Mouse (Mus musculus) ES-E14 (cell line): ENCODE results near the gene Steap3.

Experiments
- HCFC1 ChIP-seq: IDR thresholded peaks from 2 replicates; pipeline ENCODE4 v1.6.1; 2012; ENCODE audit warnings: low read length, inconsistent platforms, borderline replicate concordance; ENCODE audit not compliant: insufficient read depth
- MAFK ChIP-seq: IDR thresholded peaks from 2 replicates; pipeline ENCODE4 v1.6.1; 2014; ENCODE audit warnings: mild to moderate bottlenecking, low read depth, low read length, inconsistent platforms; ENCODE audit not compliant: insufficient read depth
- ZNF384 ChIP-seq: IDR thresholded peaks from 2 replicates; pipeline ENCODE4 v1.6.1; 2012; ENCODE audit warnings: low read depth, low read length, inconsistent platforms

GRCm38 (mm10) chr1:120266460-120266859, 6.0 kb downstream of the Steap3 start:
- no peak for TF ChIP-seq MAFK
- no peak for TF ChIP-seq ZNF384
- no peak for TF ChIP-seq HCFC1
